Mouse (Mus musculus) spleen, adult 2 months (tissue): ENCODE measurements around the gene Id3.

ENCODE experiments used
- CTCF ChIP-seq: fragments of 200-500 bp; IDR thresholded peaks from 2 replicates; pipeline ENCODE4 v1.5.1; 2011; ENCODE audit warnings: mild to moderate bottlenecking, inconsistent platforms; ENCODE audit not compliant: insufficient read depth, insufficient read length, insufficient replicate concordance; ENCODE audit errors: extremely low read depth
- POLR2A ChIP-seq: fragments of 200-500 bp; IDR thresholded peaks from 2 replicates; pipeline ENCODE4 v1.6.1; 2011; ENCODE audit warnings: low read depth, low read length, inconsistent platforms

DNA sequence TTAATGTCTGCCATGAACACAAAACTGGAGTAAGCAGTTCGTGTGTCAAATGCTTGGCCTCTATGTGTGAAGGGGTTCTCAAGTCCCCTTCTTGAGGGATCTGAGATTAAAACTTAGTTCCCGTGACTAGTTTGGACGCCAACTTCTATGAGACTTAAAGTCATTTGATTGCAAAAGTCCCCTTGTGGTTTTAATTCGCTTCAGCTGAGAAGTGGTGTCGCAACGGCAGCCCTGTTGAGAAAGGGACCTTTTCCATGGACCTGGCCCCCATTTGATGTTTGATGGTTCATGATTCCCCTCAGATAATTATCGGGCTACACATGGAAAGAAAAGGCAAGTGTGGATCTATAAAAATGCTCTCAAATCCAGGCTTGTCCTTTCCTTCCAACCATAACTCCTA, 36.2 kb downstream of the Id3 start:
- TF ChIP-seq POLR2A (no peak), CTCF (no peak)
